In genomic region chr10:61088468-61088867, GRCm38 (mm10) we compare ENCODE assay signal across 9 mouse cellular contexts. TPM values are rescaled to one million over a fixed set of nuclear protein-coding genes. Genes with fewer than 3 reads are reported as not detected.
DNase-seq lines count a peak whose midpoint lies in the region; ATAC-seq and TF ChIP-seq lines count a peak whose summit lies in the region.
"Had no signal": no experiment of that assay in that cellular context is flagged by ENCODE, and none has a peak within 500 bp of the region (broad histone marks: within the 10 kb centered on the region; RNA-seq: fewer than 3 reads in every experiment).

No protein-coding gene starts in this region.

- peaks cover 19 to 26% of the 10 kb centered on the region in 2 experiments for H3K4me1 ChIP-seq in heart, embryonic 14.5 days (ENCODE audit: control insufficient read depth in 2 of 2, insufficient read depth in 2 of 2, low read length in 2 of 2)
- peaks cover 9% of the 10 kb centered on the region; the same call in 1 of the 2 replicates for H3K4me1 ChIP-seq in heart, embryonic 11.5 days (ENCODE audit: control insufficient read depth, insufficient read depth, low read length)
- H3K4me1 ChIP-seq in lung, embryonic 14.5 days (ENCODE audit: insufficient read depth): peaks cover 7% of the 10 kb centered on the region; the same call in 1 of the 2 replicates
- peaks cover 9% of the 10 kb centered on the region; the same call in 1 of the 2 replicates for H3K4me1 ChIP-seq in kidney, embryonic 14.5 days (ENCODE audit: control insufficient read depth, insufficient read depth, low read length)

- H3K27me3 ChIP-seq in heart, embryonic 14.5 days (ENCODE audit: control insufficient read depth, insufficient read depth, low read length): no peaks in the 10 kb centered on the region
- no peaks in the 10 kb centered on the region for H3K27me3 ChIP-seq in heart, embryonic 11.5 days (ENCODE audit: control insufficient read depth, insufficient read depth, low read length)
- H3K27me3 ChIP-seq in lung, embryonic 14.5 days (ENCODE audit: insufficient read depth, low read length): no peaks in the 10 kb centered on the region
- H3K27me3 ChIP-seq in kidney, embryonic 14.5 days (ENCODE audit: control insufficient read depth, insufficient read depth, low read length): no peaks in the 10 kb centered on the region
- H3K27me3 ChIP-seq: neural tube, embryonic 13.5 days had no signal

- TF ChIP-seq CTCF in lung, embryonic 14.5 days (IDR thresholded peaks at IDR 0.05; ENCODE audit: low read depth): no peak

- ATAC-seq in heart, embryonic 14.5 days (ENCODE audit: insufficient number of reproducible peaks, insufficient read depth, low FRiP score, low read depth): no peak
- ATAC-seq in heart, embryonic 11.5 days (replicated peaks; ENCODE audit: insufficient number of reproducible peaks, low FRiP score, low TSS enrichment): no peak
- no peak for ATAC-seq in lung, embryonic 14.5 days (ENCODE audit: insufficient read depth)
- ATAC-seq in kidney, embryonic 14.5 days (ENCODE audit: low FRiP score, low TSS enrichment): no peak

- H3K9me3 ChIP-seq in heart, embryonic 14.5 days (ENCODE audit: control insufficient read depth, low read length): no peaks in the 10 kb centered on the region
- no peaks in the 10 kb centered on the region for H3K9me3 ChIP-seq in heart, embryonic 11.5 days (replicated peaks; ENCODE audit: control insufficient read depth, low read length)
- H3K9me3 ChIP-seq in lung, embryonic 14.5 days (ENCODE audit: low read depth, low read length): no peaks in the 10 kb centered on the region
- H3K9me3 ChIP-seq in kidney, embryonic 14.5 days (ENCODE audit: control insufficient read depth, low read length): no peaks in the 10 kb centered on the region
- H3K9me3 ChIP-seq: neural tube, embryonic 13.5 days had no signal

- H3K4me2 ChIP-seq in heart, embryonic 14.5 days (ENCODE audit: low read length): peak overlapping the region; percentile 84; the same call in 1 of the 2 replicates
- no peak overlapping the region for H3K4me2 ChIP-seq in heart, embryonic 11.5 days
- no peak overlapping the region for H3K4me2 ChIP-seq in lung, embryonic 14.5 days
- 0 out of 2 replicates have a peak overlapping the region, but pooled peaks have one; percentile 74 for H3K4me2 ChIP-seq in kidney, embryonic 14.5 days (replicated peaks; ENCODE audit: low read depth, low read length)

- peak; percentile 54 for DNase-seq in lung, embryonic 14.5 days
- DNase-seq in lung, postnatal 14 days: no peak
- DNase-seq in kidney, postnatal 36 days: peak; percentile 67 to 73
- no peak for DNase-seq in gastrocnemius, postnatal 14 days

- intact Hi-C loops in gastrocnemius, postnatal 14 days (cut with DNase I; ENCODE audit: low total_unique reads): no loop called here

- H3K4me3 ChIP-seq in heart, embryonic 14.5 days (ENCODE audit: control insufficient read depth in 1 of 2, insufficient read depth in 1 of 2, low read depth in 1 of 2, low read length in 2 of 2): no peak overlapping the region
- H3K4me3 ChIP-seq in heart, embryonic 11.5 days (ENCODE audit: low read depth, low read length): no peak overlapping the region
- H3K4me3 ChIP-seq in lung, embryonic 14.5 days (ENCODE audit: low read depth, low read length): no peak overlapping the region
- no peak overlapping the region for H3K4me3 ChIP-seq in kidney, embryonic 14.5 days (ENCODE audit: low read length)

- H3K9ac ChIP-seq in heart, embryonic 14.5 days (ENCODE audit: low read length): no peak overlapping the region
- H3K9ac ChIP-seq in heart, embryonic 11.5 days (ENCODE audit: low read depth, low read length): no peak overlapping the region
- H3K9ac ChIP-seq in lung, embryonic 14.5 days: no peak overlapping the region
- H3K9ac ChIP-seq in kidney, embryonic 14.5 days (ENCODE audit: low read depth, low read length): no peak overlapping the region

- peak overlapping the region in 1 of 2 experiments; percentile 60; a peak in 3 of 4 replicates for H3K27ac ChIP-seq in heart, embryonic 14.5 days (replicated peaks in 1 of 2; ENCODE audit: control insufficient read depth in 1 of 2, insufficient read depth in 1 of 2, low read depth in 2 of 2, low read length in 2 of 2)
- no peak overlapping the region for H3K27ac ChIP-seq in heart, embryonic 11.5 days (ENCODE audit: low read depth, low read length)
- no peak overlapping the region for H3K27ac ChIP-seq in lung, embryonic 14.5 days (ENCODE audit: low read depth)
- no peak overlapping the region; the same call in 1 of the 2 replicates for H3K27ac ChIP-seq in kidney, embryonic 14.5 days (ENCODE audit: low read depth, low read length)
- H3K27ac ChIP-seq: neural tube, embryonic 13.5 days had no signal

- WGBS in heart, embryonic 14.5 days: 57% methylated on average over 3 of the region's 3 CpGs
- 86% methylated on average over 3 of the region's 3 CpGs for WGBS in heart, embryonic 11.5 days (ENCODE audit: insufficient replicate concordance)
- WGBS in lung, embryonic 14.5 days: 70% methylated on average over 3 of the region's 3 CpGs
- WGBS in kidney, embryonic 14.5 days: 76% methylated on average over 3 of the region's 3 CpGs

- 0 out of 2 replicates have a peak, but pooled peaks cover 2% of the 10 kb centered on the region for H3K36me3 ChIP-seq in heart, embryonic 14.5 days (ENCODE audit: control insufficient read depth, insufficient read depth, low read length)
- H3K36me3 ChIP-seq in heart, embryonic 11.5 days (ENCODE audit: control insufficient read depth, insufficient read depth, low read length): no peaks in the 10 kb centered on the region
- H3K36me3 ChIP-seq in lung, embryonic 14.5 days (ENCODE audit: insufficient read depth): peaks cover 2% of the 10 kb centered on the region; the same call in 1 of the 2 replicates
- no peaks in the 10 kb centered on the region for H3K36me3 ChIP-seq in kidney, embryonic 14.5 days (ENCODE audit: control insufficient read depth, insufficient read depth, low read length)
- H3K36me3 ChIP-seq: G1E; neural tube, embryonic 13.5 days had no signal

RNA-seq across cellular contexts. Expression of gene Pcbd1, which starts 0.7 kb away (rescaled TPM):
- 84.7 and 95.5 TPM in 2 replicates for polyA plus RNA-seq in heart, embryonic 14.5 days (2014; fragmentation: Nextera tagmentation; extraction: Ambion mirVana)
- 66.4 and 71.2 TPM in 2 replicates for polyA plus RNA-seq in heart, embryonic 11.5 days (2014; fragmentation: Nextera tagmentation; extraction: Ambion mirVana)
- 67.5 and 71.2 TPM in 2 replicates for polyA plus RNA-seq in lung, embryonic 14.5 days (2014; fragmentation: Nextera tagmentation; extraction: Ambion mirVana)
- 140 and 143 TPM in 2 replicates for polyA plus RNA-seq in kidney, embryonic 14.5 days (2014; fragmentation: Nextera tagmentation; extraction: Ambion mirVana)
- 1 to 10 TPM; 1.3 to 2.6 TPM for total RNA-seq in gastrocnemius, postnatal 14 days (2021)
- total RNA-seq: G1E had no signal
- polyA plus RNA-seq: G1E had no signal

RNA-seq across cellular contexts. Expression of gene Sgpl1, which starts 59.0 kb away (rescaled TPM):
- 33.0 and 34.5 TPM in 2 replicates for polyA plus RNA-seq in heart, embryonic 14.5 days (2014; fragmentation: Nextera tagmentation; extraction: Ambion mirVana)
- polyA plus RNA-seq in heart, embryonic 11.5 days (2014; fragmentation: Nextera tagmentation; extraction: Ambion mirVana): 32.6 and 41.8 TPM in 2 replicates
- polyA plus RNA-seq in lung, embryonic 14.5 days (2014; fragmentation: Nextera tagmentation; extraction: Ambion mirVana): 74.3 and 77.6 TPM in 2 replicates
- 35.9 and 72.4 TPM in 2 replicates for polyA plus RNA-seq in kidney, embryonic 14.5 days (2014; fragmentation: Nextera tagmentation; extraction: Ambion mirVana)
- total RNA-seq in gastrocnemius, postnatal 14 days (2021): 10 to 100 TPM; 11.3 to 14.6 TPM
- polyA plus RNA-seq: G1E had no signal

Comparison
In these comparisons a context has a peak if more than half of its experiments do, and no peak if none do; other contexts are left out.
1. H3K4me2 ChIP-seq: peak in heart, embryonic 14.5 days (single experiment) and kidney, embryonic 14.5 days (single experiment); none in heart, embryonic 11.5 days (single experiment) and lung, embryonic 14.5 days (single experiment).
2. DNase-seq: peak in lung, embryonic 14.5 days (single experiment) and kidney, postnatal 36 days (2 of 2); none in lung, postnatal 14 days (single experiment) and gastrocnemius, postnatal 14 days (single experiment).